Mouse (Mus musculus) testis, adult 2 months (tissue): ENCODE data around the gene Tmem108.

Experiments used
- CTCF ChIP-seq: fragments of 200-500 bp; IDR thresholded peaks from 2 replicates; pipeline ENCODE4 v1.5.1; 2012; ENCODE audit warnings: low read depth, mild to moderate bottlenecking, inconsistent platforms, low read length, moderate library complexity; ENCODE audit not compliant: control insufficient read depth, insufficient read depth, insufficient replicate concordance
- POLR2A ChIP-seq: fragments of 200-500 bp; IDR thresholded peaks from 2 replicates; pipeline ENCODE4 v1.6.1; 2012; ENCODE audit warnings: low read depth, mild to moderate bottlenecking, inconsistent platforms, low read length, moderate library complexity; ENCODE audit not compliant: control insufficient read depth

DNA sequence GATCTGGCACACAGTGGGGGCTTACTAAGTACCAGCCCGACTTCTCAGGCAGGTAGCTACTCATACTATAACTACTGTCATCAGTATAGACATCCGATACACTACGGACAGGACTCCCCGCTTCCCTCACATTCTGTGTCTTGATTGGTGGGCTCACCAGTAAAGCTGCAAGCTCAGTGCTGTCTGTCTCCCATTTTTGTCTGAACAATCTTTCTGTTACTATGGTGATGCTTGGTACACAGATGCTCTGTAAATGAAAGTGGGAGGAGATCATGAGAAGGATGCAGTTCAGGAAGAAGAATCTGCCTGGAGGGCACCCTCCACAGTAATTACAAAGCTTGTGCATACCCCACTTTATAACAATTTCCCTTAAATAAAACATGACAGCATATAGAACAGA is 176.8 kb downstream of the Tmem108 start:
- TF ChIP-seq POLR2A (no peak), CTCF (no peak)
